Mouse (Mus musculus): ENCODE results near the gene Gltp. TPM values are rescaled to one million over a fixed set of nuclear protein-coding genes. Genes with fewer than 3 reads are reported as not detected.

The Gltp gene
- polyA plus RNA-seq, 1 experiment from 2014 or later = 61.4 TPM

DNA sequence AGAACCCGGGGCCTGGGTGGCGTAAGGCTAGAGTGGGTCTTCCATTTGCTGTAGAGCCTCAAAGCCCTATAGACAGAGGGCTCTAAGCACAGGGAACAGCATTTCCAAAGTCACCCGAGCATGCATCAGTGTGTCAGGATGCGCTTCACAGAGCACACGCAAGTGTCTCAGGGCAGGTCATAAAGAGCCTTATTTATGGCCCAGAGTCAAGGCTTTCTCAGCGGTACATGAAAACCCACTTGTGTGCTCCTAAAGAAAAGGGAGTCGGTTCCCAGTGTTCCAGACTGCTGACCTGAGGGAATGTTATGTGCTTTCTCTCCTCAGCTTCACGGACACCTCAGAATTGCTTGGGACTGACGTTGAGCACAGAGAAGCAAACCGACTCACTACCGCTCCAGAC is 30.0 kb upstream of the Gltp start:
- in situ Hi-C loops (cut with MboI; ENCODE audit: low pct_unique_long_range_greater_than_20kb) = no loop called here
- no peak for TF ChIP-seq CTCF (IDR thresholded peaks at IDR 0.05)
- ChIA-PET CTCF (interaction anchor here (1.7 kb wide), 1 partner anchor 9 kb away, joined by 5 read pairs; no protein-coding TSS in a partner anchor), POLR2A (interaction anchor here (0.6 to 1.3 kb wide), 2 partner anchors 9 to 44 kb away, joined by 3 to 5 read pairs; no protein-coding TSS in a partner anchor)
- H3K27me3 ChIP-seq = no peaks in the 10 kb centered on the region
- ATAC-seq (peak; percentile 20), DNase-seq (ENCODE audit: low read depth, low spot score) (peak; percentile 73)

GRCm38 (mm10) chr5:114719928-114720270 is 29.1 kb upstream of the Gltp start:
- TF ChIP-seq CTCF (IDR thresholded peaks at IDR 0.05) = no peak
- in situ Hi-C loops (cut with MboI; ENCODE audit: low pct_unique_long_range_greater_than_20kb) = no loop called here
- ATAC-seq = no peak
- ChIA-PET POLR2A (interaction anchor here (0.8 to 1.8 kb wide), 2 partner anchors 29 to 54 kb away, joined by 3 to 5 read pairs; partner anchors contain the start of gene Ankrd13a), CTCF (no interaction called here)
- DNase-seq (ENCODE audit: low read depth, low spot score) = no peak
- no peaks in the 10 kb centered on the region for H3K27me3 ChIP-seq

DNA sequence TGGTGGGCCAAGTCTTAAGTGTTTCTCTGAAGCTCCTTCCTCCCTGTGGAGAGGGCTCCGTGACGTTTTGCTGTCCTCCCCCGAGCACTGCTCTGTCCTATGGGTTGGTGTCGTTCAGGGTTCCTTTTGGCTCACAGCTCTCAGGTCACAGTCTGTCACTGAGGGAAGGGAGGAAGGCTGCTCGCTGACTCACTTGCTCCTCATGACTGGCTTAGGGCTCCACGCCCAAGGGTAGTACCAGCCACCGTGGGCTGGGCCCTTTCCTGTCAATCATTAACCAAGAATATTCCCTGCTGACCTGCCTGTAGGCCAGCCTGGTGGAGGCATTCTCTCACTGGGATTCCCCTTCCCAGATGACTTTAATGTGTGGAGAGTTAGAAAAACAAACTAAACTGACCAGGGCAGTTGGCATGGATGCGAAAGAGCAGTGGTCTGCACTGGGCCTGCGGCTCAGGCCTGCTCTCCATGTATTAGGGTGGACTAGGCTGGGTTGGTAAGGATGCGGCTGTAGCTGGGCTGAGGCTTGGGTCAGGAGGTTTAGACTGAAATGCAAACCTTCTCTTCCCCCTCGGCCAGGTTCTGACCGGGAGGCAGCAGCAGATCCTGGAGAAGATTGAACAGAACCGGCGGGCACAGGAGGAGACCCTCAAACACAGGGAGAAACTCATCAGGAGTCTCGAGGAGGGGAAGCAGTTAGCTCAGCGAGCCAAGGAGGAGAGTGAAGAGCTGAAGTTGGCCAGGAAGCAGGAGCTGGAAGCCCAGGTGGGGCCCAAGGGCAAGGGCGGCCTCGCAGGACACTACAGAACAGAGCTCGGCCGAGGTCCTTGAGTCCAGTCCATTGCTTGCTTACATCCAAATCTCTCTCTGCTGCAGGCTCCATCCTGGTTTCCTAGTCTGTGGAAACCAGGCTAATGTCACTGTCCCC is 28.5 kb upstream of the Gltp start:
- peak; percentile 99 for DNase-seq (ENCODE audit: low read depth, low spot score)
- ATAC-seq = peak; percentile 55
- H3K27me3 ChIP-seq = no peaks in the 10 kb centered on the region
- POLR2A ChIA-PET = interaction anchor here (0.6 to 1.8 kb wide), 3 partner anchors 29 to 55 kb away, joined by 3 to 6 read pairs (median 5); partner anchors contain the start of gene Ankrd13a
- in situ Hi-C loops (cut with MboI; ENCODE audit: low pct_unique_long_range_greater_than_20kb) = no loop called here
- CTCF ChIA-PET = interaction anchor here (0.8 to 1.3 kb wide), 2 partner anchors 10 to 17 kb away, joined by 3 to 6 read pairs; no protein-coding TSS in a partner anchor
- TF ChIP-seq CTCF (IDR thresholded peaks at IDR 0.05) = no peak

GRCm38 (mm10) chr5:114718483-114718882 is 27.7 kb upstream of the Gltp start:
- DNase-seq (ENCODE audit: low read depth, low spot score) (peak; percentile 66), ATAC-seq (peak; percentile 36)
- POLR2A ChIA-PET = interaction anchor here (0.6 to 1.8 kb wide), 3 partner anchors 11 to 56 kb away, joined by 3 to 6 read pairs (median 5); partner anchors contain the start of gene Ankrd13a
- in situ Hi-C loops (cut with MboI; ENCODE audit: low pct_unique_long_range_greater_than_20kb) = no loop called here
- TF ChIP-seq CTCF (IDR thresholded peaks at IDR 0.05) = no peak
- CTCF ChIA-PET = interaction anchor here (0.8 to 1.3 kb wide), 2 partner anchors 9 to 16 kb away, joined by 3 to 6 read pairs; no protein-coding TSS in a partner anchor
- no peaks in the 10 kb centered on the region for H3K27me3 ChIP-seq

GRCm38 (mm10) chr5:114717937-114718336 is 27.2 kb upstream of the Gltp start:
- no peak for TF ChIP-seq CTCF (IDR thresholded peaks at IDR 0.05)
- ChIA-PET CTCF (interaction anchor here (0.8 to 1.3 kb wide), 2 partner anchors 9 to 16 kb away, joined by 3 to 6 read pairs; no protein-coding TSS in a partner anchor), POLR2A (interaction anchor here (0.8 to 1.1 kb wide), 2 partner anchors 12 to 57 kb away, joined by 3 to 5 read pairs; partner anchors contain the start of gene Git2)
- ATAC-seq (no peak), DNase-seq (ENCODE audit: low read depth, low spot score) (no peak)
- no peaks in the 10 kb centered on the region for H3K27me3 ChIP-seq
- in situ Hi-C loops (cut with MboI; ENCODE audit: low pct_unique_long_range_greater_than_20kb) = no loop called here

DNA sequence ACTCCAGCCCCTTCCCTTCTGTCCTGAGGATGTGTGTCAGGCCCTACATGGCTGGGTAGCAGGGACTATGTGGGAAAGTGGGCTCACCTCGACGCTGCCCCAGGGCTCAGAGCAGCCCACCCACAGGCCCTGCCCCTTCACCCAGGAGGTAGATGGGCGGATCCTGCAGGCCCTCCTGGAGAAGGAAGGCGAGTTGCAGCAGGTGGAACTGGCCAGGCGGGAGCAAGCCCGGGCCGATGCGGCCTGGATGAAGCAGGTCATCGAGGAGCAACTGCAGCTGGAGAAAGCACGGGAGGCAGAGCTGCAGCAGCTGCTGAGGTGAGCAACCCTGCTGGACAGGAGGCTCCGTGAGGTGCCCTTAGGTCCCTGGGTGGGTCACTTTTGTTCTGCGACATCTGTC is 26.5 kb upstream of the Gltp start:
- in situ Hi-C loops (cut with MboI; ENCODE audit: low pct_unique_long_range_greater_than_20kb) = no loop called here

GRCm38 (mm10) chr5:114714551-114714950 is 23.8 kb upstream of the Gltp start:
- ATAC-seq = no peak
- ChIA-PET CTCF (no interaction called here), POLR2A (no interaction called here)
- H3K27me3 ChIP-seq = no peaks in the 10 kb centered on the region
- DNase-seq (ENCODE audit: low read depth, low spot score) = no peak
- in situ Hi-C loops (cut with MboI; ENCODE audit: low pct_unique_long_range_greater_than_20kb) = no loop called here
- no peak for TF ChIP-seq CTCF (IDR thresholded peaks at IDR 0.05)

More for the DNA sequence above, 26.5 kb upstream of the Gltp start:
- TF ChIP-seq CTCF (IDR thresholded peaks at IDR 0.05) = no peak
- no peaks in the 10 kb centered on the region for H3K27me3 ChIP-seq
- no peak for DNase-seq (ENCODE audit: low read depth, low spot score)
- POLR2A ChIA-PET = interaction anchor here (0.8 to 1.1 kb wide), 2 partner anchors 13 to 58 kb away, joined by 3 to 5 read pairs; partner anchors contain the start of gene Git2
- ATAC-seq = no peak
- CTCF ChIA-PET = no interaction called here

DNA sequence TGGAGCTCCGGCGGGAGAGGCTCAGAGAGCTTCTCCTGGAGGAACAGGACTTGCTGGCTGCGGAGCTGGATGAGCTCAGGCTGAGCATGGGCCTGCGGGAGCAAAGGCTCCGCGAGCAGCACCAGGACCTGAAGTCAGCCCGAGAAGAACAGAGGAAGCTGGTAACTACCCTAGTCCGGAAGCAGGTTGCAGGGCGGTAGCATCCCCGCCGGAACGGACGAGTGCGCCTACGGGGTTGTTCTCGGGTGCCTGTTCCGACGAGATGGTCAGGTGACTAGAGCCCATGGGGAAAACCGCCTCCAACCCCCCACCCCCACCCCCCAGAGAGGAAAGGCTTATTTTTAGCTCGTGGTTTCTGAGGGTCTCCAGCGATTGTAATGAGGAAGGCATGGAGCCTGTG is 18.6 kb upstream of the Gltp start:
- no peaks in the 10 kb centered on the region for H3K27me3 ChIP-seq
- ChIA-PET CTCF (interaction anchor here (1.3 to 2.0 kb wide), 2 partner anchors 9 to 21 kb away, joined by 3 to 6 read pairs; no protein-coding TSS in a partner anchor), POLR2A (interaction anchor here (0.6 kb wide), 2 partner anchors 20 to 55 kb away, joined by 5 read pairs; no protein-coding TSS in a partner anchor)
- no peak for TF ChIP-seq CTCF (IDR thresholded peaks at IDR 0.05)
- in situ Hi-C loops (cut with MboI; ENCODE audit: low pct_unique_long_range_greater_than_20kb) = no loop called here
- DNase-seq (ENCODE audit: low read depth, low spot score) = no peak
- ATAC-seq = no peak

DNA sequence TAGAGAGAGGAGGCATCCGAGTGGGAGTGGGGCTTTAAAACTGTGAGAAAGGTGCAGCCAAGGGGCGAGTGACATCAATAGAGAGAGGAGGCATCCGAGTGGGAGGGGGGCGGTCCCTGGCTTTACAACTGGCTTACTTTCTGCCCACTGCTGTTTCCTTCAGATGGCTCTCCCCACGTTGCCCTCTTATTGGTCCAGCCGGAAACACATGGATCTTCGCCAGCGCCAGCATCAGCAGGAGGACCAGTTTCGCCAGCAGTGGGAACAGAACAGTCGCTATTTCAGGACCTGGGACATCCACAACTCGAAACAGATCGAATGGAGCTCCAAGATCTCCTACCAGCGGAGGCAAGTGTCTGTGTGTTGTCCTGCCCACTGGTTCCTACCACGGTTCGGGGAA is 17.7 kb upstream of the Gltp start:
- no peak for TF ChIP-seq CTCF (IDR thresholded peaks at IDR 0.05)
- ATAC-seq (no peak), DNase-seq (ENCODE audit: low read depth, low spot score) (no peak)
- ChIA-PET CTCF (interaction anchor here (1.3 to 2.0 kb wide), 2 partner anchors 10 to 22 kb away, joined by 3 to 6 read pairs; no protein-coding TSS in a partner anchor), POLR2A (interaction anchor here (1.5 kb wide), 1 partner anchor 13 kb away, joined by 4 read pairs; no protein-coding TSS in a partner anchor)
- in situ Hi-C loops (cut with MboI; ENCODE audit: low pct_unique_long_range_greater_than_20kb) = no loop called here
- H3K27me3 ChIP-seq = no peaks in the 10 kb centered on the region

DNA sequence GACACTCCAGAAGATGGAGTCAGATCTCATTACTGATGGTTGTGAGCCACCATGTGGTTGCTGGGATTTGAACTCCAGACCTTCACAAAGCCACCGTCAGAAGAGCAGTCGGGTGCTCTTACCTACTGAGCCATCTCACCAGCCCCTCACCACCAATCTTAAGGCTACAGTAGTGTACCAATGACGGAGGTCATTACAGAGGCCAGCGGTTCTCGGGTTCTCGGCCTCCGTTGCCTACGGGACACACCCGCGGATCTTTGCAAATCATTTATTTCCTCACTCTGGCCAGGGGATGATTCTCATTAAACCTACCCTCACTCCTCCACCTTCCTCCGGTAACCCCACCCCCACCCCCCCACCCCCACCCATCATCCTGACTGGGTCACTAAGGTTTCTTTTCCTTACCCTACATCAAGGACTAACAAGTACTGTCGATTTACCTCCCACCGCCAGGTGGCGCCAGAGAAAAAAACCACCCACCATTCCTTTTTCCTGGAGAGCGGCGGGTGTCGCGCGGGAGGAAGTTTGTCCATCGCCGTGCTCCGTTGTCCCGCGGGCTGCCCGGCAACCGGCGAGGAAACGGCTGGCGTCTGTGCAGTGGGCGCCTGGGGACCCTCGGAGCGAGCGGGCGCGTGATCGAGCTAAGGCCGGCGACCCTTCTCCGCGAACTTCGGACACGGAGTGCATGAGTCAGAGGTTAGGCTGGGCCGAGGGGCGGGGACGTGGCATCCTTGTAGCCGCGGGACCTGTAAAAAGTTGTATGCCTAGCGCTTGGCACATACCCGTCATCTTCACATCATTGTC is 16.7 kb upstream of the Gltp start, which contains the start of gene Tchp:
TSS of gene Tchp (plus strand) at position 496 of the 804 bp plus-strand sequence.
- peak; percentile 68 for ATAC-seq

More for the DNA sequence above, 16.7 kb upstream of the Gltp start, which contains the start of gene Tchp:
- no peaks in the 10 kb centered on the region for H3K27me3 ChIP-seq
- peak; percentile 68 for DNase-seq (ENCODE audit: low read depth, low spot score)
- POLR2A ChIA-PET = interaction anchor here (0.8 to 1.5 kb wide), 2 partner anchors 14 to 642 kb away, joined by 3 to 4 read pairs; partner anchors contain the start of gene Cox6a1
- CTCF ChIA-PET = no interaction called here
- in situ Hi-C loops (cut with MboI; ENCODE audit: low pct_unique_long_range_greater_than_20kb) = no loop called here
- TF ChIP-seq CTCF (IDR thresholded peaks at IDR 0.05) = no peak
